Mouse (Mus musculus): ENCODE measurements around the gene Agtrap.

DNA sequence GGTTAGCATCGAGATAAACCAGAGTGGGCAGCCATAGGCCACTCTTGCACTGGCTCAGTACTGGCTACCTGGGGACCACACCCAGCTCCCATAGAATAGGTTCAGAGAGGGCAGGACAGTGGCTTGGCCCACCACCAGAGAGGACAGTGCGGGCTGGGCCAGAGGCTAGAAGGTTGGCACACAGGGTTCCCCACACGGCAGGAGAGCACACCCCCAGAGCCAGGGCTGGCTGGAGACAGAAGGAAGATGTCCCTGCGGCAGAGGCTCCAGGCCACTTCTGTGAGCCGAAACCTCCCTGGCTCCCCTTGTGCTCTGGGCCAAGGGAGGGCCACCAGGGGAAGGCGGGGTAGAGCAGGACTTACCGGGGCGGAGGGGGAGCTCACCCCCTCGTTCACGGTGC is 6.6 kb downstream of the Agtrap start:
- no peak for TF ChIP-seq CTCF (IDR thresholded peaks at IDR 0.05; ENCODE audit: control insufficient read depth, insufficient read depth, insufficient replicate concordance, low read depth, low read length)
- TF ChIP-seq POLR2A (IDR thresholded peaks at IDR 0.05; ENCODE audit: control insufficient read depth, low read depth, low read length), result no peak

Measured in testis, adult 2 months (tissue).